Mouse (Mus musculus) limb, embryonic 12.5 days (tissue): ENCODE measurements around the gene Susd4. TPM values are rescaled to one million over a fixed set of nuclear protein-coding genes. Genes with fewer than 3 reads are reported as not detected.

Experiments
- polyA plus RNA-seq: library from polyadenylated mRNA; unstranded; fragments of >200 nt; fragmentation: Nextera tagmentation; extraction: Ambion mirVana; gene quantifications from 2 replicates; pipeline ENCODE4 v1.2.1, GENCODE M21; 2016

Susd4 gene
- polyA plus RNA-seq, 1 experiment from 2014 or later, result 13.6 TPM

Other genes with a start within 250 kb of the Susd4 start
- 134 TPM in 2 replicates for gene Capn2, start 246.3 kb upstream of the Susd4 start, polyA plus RNA-seq
- not detected in 2 replicates for gene Capn8, start 198.9 kb upstream of the Susd4 start, polyA plus RNA-seq
- not detected in 2 replicates for gene Ccdc185, start 14.7 kb upstream of the Susd4 start, polyA plus RNA-seq
- gene Tlr5, start 190.9 kb downstream of the Susd4 start, polyA plus RNA-seq, result 0.50 and 0.81 TPM in 2 replicates